Mouse (Mus musculus): Measurements from ENCODE around the gene 1700017B05Rik.
"Not testable (repeated sequence)": the region's sequence is repeated elsewhere in the genome, so short reads cannot be mapped to it uniquely, and the experiment has no call there.

1700017B05Rik gene

DNA sequence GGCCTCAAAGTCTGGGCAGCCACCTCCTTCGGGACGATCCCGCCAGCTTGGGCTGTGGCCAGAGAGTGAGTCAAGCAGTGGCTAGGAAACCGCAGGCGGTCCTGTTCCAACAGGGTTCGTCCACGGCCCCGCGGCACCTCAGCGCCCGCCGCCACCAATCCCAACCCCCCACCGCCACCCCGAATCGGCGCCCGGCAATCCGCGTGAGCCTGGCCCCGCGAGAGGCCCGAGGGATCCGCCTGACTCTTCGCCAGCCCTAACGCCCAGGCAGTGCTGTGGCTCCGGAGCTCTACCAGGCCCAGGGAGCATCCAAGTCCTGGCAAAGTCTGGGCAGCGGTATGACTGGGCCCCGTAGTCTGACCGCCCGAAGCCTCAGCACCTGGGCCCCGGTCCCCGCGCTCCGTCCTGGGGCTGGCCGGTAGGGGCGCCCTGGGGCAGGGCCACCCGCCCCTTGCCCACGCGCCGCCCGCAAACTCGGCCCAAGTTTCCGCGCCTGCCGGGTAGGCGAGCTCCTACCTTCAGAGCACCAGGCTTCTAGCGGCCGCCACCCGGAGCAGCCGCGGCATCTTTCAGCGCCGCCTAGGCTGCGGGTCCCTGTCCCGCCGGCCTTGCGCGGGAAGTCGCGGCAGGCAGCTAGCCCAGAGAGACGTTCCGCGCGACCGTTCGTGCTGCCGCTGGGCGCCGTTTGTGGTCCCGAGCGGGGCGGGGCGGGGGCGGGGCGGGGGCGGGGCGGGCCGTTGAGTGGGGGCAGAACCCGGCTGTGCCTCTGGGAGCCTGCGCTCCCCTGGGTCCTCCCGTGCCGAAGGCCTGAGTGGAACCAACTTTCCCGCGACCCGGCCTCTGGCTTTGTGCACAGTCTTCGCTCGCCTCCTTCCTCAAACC is at the start of gene 1700017B05Rik:
1700017B05Rik (minus strand) TSS at position 700 of the 882 bp plus-strand sequence.
- in situ Hi-C loops (cut with MboI, MseI) = loop anchor here (5.0 kb wide), 2 partner anchors 90 to 175 kb away; no protein-coding TSS in a partner anchor

DNA sequence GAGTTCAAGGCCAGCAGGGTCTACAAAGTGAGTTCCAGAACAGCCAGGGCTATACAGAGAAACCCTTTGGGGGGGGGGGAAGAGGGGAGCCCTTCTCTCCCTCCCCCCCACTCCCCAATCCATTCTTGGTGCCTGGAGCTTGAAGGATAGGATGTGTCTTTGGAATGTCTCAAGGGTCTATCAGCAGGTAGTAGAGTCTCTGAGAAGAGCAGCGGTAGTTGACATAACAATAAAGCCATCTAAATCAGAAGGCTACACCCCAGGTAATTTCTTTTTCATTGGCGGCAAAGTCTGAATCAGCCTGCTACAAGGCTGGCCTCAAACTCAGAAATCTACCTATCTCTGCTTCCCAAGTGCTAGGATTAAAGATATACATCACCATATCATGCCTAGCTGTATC is 48.5 kb upstream of the 1700017B05Rik start:
- in situ Hi-C loops (cut with MboI, MseI) = no loop called here

DNA sequence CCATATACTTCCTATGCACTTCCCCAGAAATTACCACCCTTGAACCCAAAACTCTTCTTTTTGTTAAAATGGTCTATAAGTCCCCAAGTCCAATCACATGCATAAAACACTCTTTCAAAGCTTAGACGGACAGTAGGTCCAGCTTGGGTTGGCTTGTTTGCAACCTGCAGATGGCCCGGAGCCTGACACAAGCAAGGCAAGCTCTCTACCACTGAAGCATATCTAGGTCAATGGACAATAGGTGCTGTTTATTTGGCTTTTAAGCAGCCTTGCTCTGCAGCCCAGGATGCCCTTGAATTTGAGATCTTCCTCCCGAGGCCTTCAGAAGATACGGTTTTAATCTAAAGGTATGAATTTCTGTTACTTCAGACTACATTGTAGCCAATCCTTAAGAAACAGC is 46.9 kb upstream of the 1700017B05Rik start:
- in situ Hi-C loops (cut with MboI, MseI) = no loop called here

- in situ Hi-C loops (cut with MboI, MseI) = no loop called here
Observed at GRCm38 (mm10) chr9:57307456-57307855, 45.0 kb upstream of the 1700017B05Rik start.

- in situ Hi-C loops (cut with MboI, MseI) = not testable (repeated sequence)
Observed at GRCm38 (mm10) chr9:57304716-57305115, 42.3 kb upstream of the 1700017B05Rik start.

GRCm38 (mm10) chr9:57304251-57304650 is 41.8 kb upstream of the 1700017B05Rik start:
- in situ Hi-C loops (cut with MboI, MseI) = no loop called here

DNA sequence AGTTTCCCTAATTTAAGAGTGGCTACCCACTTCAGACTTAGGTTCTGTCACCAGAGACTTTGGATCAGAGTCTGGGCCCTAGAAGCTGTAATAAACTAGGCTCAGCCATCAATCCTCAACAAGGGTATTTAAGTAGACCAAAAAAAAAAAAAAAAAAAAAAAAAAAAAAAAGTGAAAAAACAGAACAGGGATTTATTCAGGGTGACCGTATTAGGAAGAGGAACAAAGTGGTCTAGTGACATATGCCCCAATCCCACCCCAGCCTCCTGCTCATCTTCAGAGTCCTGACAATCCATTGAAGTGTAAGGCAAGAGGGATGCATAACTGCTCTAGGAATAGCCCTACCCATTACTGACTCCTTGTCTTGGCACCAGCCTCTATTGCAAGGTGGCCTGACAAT is 40.9 kb upstream of the 1700017B05Rik start:
- in situ Hi-C loops (cut with MboI, MseI) = no loop called here

DNA sequence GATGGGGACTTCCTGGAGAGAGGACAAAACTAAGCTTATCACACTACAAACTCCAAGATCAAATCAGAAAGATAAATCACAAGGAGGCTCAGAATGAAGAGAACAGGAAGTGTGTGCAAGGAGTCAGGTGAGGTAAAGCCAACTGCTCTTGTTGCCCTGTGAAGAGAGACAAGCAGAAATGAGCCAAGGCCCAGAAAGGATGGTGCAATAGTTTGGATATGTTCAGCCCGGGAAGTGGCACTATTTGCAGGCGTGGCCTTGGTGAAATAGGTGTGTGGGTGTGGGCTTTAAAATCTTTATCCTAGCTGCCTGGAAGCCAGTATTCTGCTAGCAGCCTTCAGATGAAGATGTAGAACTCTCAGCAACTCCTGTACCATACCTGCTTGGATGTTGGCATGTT is 38.4 kb upstream of the 1700017B05Rik start:
- in situ Hi-C loops (cut with MboI, MseI) = no loop called here

GRCm38 (mm10) chr9:57299790-57300477 is 37.5 kb upstream of the 1700017B05Rik start:
- in situ Hi-C loops (cut with MboI, MseI) = no loop called here

DNA sequence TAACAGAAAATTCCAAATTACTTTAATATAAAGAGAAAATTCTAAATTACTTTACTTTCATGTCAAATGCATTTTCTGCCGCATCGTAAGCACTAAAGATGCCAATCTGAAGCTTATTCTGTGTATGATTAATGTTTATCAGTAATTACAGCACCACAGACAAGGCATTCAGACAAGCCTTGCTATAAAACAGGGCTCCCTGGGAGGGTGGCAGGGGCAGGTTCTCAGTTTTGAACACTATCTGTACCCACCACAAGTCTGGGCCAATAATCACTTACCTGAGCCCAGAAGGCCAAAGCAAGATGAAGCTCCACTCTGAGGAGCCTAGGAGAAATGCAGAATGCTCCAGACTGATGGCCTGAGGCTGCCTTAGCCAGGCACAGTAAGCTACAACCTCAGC is 35.5 kb upstream of the 1700017B05Rik start:
- in situ Hi-C loops (cut with MboI, MseI) = no loop called here

DNA sequence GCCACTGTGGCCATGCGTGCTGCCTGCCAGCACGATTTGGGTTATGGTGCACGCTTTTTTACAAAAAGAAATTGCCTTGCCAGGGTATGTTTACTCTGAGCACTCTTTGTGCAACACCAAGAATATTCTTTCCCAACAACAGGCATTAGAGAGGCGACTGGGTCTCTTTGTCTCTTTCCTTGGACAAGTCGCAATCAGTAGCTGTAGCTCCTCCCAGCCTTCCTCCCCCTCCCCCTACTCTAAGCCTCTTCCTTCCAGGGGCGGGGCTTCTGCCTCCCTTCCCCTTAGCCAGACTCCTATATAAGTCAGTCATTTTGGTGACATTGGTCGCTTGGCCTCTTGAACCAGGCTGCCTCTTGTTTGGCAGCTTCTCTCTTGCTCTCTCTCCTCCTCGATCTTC is 33.9 kb upstream of the 1700017B05Rik start:
- in situ Hi-C loops (cut with MboI, MseI) = no loop called here

DNA sequence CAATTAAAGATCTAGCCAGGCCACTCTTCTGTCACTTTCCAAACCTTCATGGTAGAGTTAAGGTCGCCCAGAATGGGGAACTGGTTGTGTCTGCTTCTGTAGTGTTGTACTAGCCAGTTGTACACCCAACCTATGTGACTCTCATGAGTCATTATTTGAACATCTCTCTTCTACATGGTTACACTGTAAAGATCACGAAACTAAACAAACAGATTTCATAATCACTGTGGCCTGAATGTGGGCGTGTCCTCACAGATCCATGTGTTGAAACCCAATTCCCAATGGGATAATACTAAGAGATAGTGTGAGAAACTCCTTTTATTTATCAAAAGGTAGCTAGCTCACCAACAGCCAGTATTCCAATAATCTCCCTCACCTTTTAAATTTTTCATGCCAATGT is 33.3 kb upstream of the 1700017B05Rik start:
- in situ Hi-C loops (cut with MboI, MseI) = no loop called here

DNA sequence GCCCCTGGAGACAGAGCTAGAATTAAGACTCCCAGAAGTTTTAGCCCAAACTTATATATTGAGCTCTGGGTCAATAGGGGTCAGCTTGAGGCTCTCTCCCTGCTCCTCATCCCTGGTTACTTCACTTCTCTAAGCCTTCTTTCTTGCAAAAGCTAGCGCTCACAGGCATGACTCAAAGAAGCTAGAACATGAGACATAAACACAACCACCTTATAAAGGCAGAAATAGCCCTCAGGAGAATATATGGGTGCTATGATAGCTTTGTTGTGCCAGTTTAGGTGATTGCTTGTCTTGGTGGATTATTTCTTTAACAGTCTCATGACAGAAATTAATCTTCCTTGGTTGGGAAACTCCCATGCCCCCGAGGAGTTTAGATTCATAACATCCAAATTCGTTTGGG is 32.5 kb upstream of the 1700017B05Rik start:
- in situ Hi-C loops (cut with MboI, MseI) = no loop called here

DNA sequence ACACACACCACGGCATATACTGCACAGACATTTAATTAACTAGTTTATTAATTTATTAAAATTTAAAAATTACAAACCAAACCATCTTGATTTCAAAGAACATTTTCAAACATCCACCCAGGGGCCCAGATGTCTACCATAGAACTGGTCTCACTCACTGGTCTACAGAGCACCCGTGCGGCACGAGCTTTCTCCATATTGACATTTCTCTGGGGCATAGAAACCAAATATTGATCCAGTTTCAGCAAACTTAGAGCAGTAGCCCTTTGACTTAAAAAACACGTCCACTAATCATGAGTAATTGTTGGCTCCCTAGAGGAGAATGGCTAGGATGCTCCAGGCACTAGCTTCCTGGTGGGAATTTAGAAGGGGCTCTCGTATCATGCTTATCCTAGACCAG is 24.8 kb upstream of the 1700017B05Rik start:
- in situ Hi-C loops (cut with MboI, MseI) = no loop called here

GRCm38 (mm10) chr9:57283311-57283710 is 20.9 kb upstream of the 1700017B05Rik start:
- in situ Hi-C loops (cut with MboI, MseI) = no loop called here

GRCm38 (mm10) chr9:57282686-57283085 is 20.3 kb upstream of the 1700017B05Rik start:
- in situ Hi-C loops (cut with MboI, MseI) = no loop called here

DNA sequence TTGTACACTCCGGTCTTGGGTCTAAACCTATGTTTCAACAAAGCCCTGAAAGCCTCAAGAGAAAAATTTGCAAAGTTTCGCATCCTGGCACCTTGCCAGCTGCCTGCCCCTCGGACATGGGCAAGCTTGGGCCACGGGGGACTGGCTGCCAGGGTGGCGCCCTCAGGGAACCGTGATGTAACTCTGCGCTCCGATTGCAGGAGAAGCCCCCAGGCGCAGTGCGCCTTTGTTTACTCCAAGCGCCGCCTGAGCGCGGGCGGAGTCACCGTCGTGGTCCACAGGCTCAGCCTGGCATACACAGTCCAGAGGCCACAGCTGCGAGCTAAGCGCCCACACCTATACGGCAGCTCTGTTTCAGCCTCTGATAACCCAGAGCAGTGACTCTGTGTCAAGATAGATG is 19.1 kb upstream of the 1700017B05Rik start:
- in situ Hi-C loops (cut with MboI, MseI) = no loop called here

- in situ Hi-C loops (cut with MboI, MseI) = no loop called here
Observed at GRCm38 (mm10) chr9:57279441-57279840, 17.0 kb upstream of the 1700017B05Rik start.

- in situ Hi-C loops (cut with MboI, MseI) = no loop called here
Observed at GRCm38 (mm10) chr9:57278268-57278667, 15.9 kb upstream of the 1700017B05Rik start.

GRCm38 (mm10) chr9:57276311-57276710 is 13.9 kb upstream of the 1700017B05Rik start:
- in situ Hi-C loops (cut with MboI, MseI) = no loop called here

- in situ Hi-C loops (cut with MboI, MseI) = no loop called here
Observed at GRCm38 (mm10) chr9:57273805-57274494, 11.5 kb upstream of the 1700017B05Rik start.
